Mouse (Mus musculus) kidney, postnatal 10 days (tissue): Measurements from ENCODE around the gene Mrpl42.

Experiments
- DNase-seq: peaks from one replicate; pipeline ENCODE4 v3.0.0; 2021; ENCODE audit warnings: mixed read lengths

Mrpl42 gene

GRCm38 (mm10) chr10:95514656-95515292 is 13.0 kb upstream of the Mrpl42 start, which contains the start of gene Ube2n:
Gene Ube2n (plus strand): TSS chr10:95515145.
- peak; percentile 98 for DNase-seq

- peak; percentile 13 for DNase-seq
Observed at GRCm38 (mm10) chr10:95513768-95514556, 12.2 kb upstream of the Mrpl42 start.

- DNase-seq, result no peak
Observed at GRCm38 (mm10) chr10:95512635-95513034, 10.9 kb upstream of the Mrpl42 start.

GRCm38 (mm10) chr10:95509263-95509662 is 7.5 kb upstream of the Mrpl42 start:
- no peak for DNase-seq

- no peak for DNase-seq
Observed at GRCm38 (mm10) chr10:95508793-95509192, 7.1 kb upstream of the Mrpl42 start.

- no peak for DNase-seq
Observed at GRCm38 (mm10) chr10:95508126-95508525, 6.4 kb upstream of the Mrpl42 start.

- DNase-seq, result no peak
Observed at GRCm38 (mm10) chr10:95504341-95504740, 2.6 kb upstream of the Mrpl42 start.

- DNase-seq, result no peak
Observed at GRCm38 (mm10) chr10:95503443-95504235, 1.9 kb upstream of the Mrpl42 start.

GRCm38 (mm10) chr10:95501033-95501432 is 707 bp downstream of the Mrpl42 start:
- no peak for DNase-seq

GRCm38 (mm10) chr10:95494268-95494667 is 7.5 kb downstream of the Mrpl42 start:
- no peak for DNase-seq

- peak; percentile 70 for DNase-seq
Observed at GRCm38 (mm10) chr10:95489653-95490052, 12.1 kb downstream of the Mrpl42 start.

- DNase-seq, result no peak
Observed at GRCm38 (mm10) chr10:95477516-95477915, 24.2 kb downstream of the Mrpl42 start.

GRCm38 (mm10) chr10:95475923-95476322 is 25.8 kb downstream of the Mrpl42 start:
- peak; percentile 90 for DNase-seq

- no peak for DNase-seq
Observed at GRCm38 (mm10) chr10:95471889-95472547, 29.7 kb downstream of the Mrpl42 start.

- no peak for DNase-seq
Observed at GRCm38 (mm10) chr10:95471186-95471585, 30.6 kb downstream of the Mrpl42 start.

GRCm38 (mm10) chr10:95468894-95469293 is 32.8 kb downstream of the Mrpl42 start:
- no peak for DNase-seq

- DNase-seq, result no peak
Observed at GRCm38 (mm10) chr10:95465485-95465896, 36.2 kb downstream of the Mrpl42 start.

- DNase-seq, result no peak
Observed at GRCm38 (mm10) chr10:95464527-95464926, 37.2 kb downstream of the Mrpl42 start.

GRCm38 (mm10) chr10:95462231-95462630 is 39.5 kb downstream of the Mrpl42 start:
- DNase-seq, result no peak

- no peak for DNase-seq
Observed at GRCm38 (mm10) chr10:95461053-95461553, 40.6 kb downstream of the Mrpl42 start.

GRCm38 (mm10) chr10:95458050-95458806 is 43.5 kb downstream of the Mrpl42 start:
- DNase-seq, result no peak
